Mouse (Mus musculus): ENCODE results near the gene Nxn.

The Nxn gene

DNA sequence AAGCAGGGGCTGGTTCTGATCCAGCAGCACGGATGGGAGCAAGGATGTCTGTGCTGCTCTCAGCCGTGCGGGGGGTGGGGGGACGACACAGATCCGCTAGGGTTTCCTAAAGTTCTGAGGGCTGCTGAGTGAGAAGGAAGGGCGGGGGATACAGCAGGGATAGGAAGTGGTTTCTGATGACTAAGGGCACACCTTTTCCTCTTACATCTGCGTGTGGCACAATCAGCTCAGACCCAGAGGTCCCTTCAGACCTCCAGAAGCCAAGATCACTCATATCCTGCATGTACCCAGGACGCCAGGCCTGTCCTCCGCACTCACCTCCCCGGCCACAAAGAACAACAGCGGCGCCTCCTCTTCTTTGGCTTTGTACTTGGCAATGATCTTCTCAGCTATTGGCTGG is 137.7 kb downstream of the Nxn start:
- DNase-seq (ENCODE audit: low spot score in 2 of 2) = peak; percentile 16 to 23

DNA sequence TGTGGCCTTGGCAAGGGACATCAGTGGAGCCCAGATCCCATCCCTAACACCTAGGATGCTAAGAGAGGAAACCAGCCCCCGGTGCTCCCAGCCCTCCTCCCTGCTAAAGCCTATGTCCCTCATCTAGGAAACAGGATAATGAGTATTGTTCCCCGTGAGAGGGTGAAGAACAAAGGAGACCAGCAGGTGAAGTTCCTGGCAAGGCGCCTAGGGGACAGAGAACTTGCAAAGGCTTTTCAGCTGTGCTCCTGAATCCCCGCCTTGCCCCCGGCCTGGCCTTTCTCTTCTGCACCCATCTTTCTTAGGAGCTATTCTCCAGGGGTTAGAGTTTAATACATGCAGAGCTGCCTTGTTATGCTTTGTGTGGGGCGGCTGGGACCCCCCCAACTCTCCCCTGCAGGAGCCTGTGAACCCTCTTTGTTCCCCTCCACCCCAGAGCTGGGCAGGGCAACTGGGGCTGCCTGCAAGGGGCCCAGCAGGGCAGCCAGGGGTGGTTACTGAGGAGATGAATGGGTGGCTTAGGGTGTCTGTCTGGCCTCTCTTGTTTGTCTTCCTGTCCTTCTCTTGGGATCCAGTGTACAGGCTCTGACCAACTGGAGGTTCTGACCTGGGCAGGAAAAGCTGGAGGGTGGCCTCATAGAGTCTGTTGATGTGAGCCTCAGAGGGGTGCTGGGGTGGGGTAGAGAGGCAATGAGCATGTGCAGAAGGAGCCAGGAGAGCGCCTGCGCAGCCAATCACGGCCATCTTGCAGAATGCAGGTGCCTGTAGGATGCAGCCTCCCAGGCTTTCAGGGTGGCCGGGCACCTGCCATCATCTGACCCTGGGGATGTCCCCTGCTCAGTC is 138.5 kb downstream of the Nxn start:
- DNase-seq (ENCODE audit: low spot score in 2 of 2) = no peak

DNA sequence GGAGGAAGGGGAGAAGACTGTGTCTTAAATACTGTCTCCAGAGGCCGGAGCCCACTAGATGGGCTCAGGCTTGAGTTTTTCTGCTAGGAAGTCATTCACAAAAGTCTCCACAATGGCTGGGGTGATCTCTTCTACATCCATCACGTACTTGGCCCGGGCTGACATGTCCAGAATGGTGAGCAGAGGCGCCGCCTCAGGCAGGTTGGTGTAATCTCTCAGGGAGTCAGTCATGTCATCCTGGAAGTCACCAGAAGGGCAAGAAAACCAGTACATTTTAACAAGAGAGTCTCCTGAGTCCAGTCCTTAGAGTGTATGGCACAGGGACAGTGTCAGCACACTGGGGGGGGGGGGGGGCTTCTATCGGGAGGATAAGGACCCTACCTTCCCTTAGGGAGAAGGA is 140.4 kb downstream of the Nxn start:
- DNase-seq (ENCODE audit: low spot score in 2 of 2) = no peak

DNA sequence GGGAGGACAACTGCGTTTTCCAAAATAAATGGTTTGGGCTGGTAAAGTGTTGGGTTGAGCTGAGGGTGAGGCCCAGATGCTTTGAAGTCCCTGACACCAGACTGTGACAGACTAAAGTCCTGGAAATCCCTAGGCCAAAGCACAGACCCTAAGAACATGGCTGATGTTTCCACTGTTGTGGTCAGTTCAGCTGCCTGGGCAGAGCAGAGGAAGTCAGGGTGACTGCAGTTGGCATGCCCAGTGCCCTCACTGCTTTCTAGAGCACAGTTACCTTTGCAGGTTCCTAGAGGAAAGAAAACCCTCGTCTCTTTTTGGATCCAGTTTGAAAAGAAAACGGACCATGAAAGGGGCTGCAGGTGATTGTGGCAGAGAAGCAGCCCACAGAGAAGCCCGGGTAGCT is 141.6 kb downstream of the Nxn start:
- no peak for DNase-seq (ENCODE audit: low spot score in 2 of 2)

DNA sequence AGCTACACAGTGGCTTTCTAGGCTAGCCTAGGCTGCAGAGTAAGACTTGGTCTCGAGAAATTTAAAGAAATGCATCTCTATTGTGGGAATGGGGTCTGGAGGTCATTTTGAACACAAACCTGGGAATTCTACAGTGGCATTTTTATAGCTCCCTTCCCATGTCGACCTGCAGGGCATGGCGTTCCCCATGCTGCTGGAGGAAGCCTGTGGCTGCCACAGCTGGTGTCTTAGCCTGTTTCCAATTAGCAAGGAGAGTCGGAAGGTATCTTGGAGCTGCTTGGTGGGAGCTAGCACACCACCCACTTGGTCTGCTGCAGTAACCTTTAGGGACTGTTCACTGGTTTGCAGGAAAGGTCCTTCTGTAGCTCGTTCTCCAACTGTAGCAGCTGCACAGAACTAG is 142.8 kb downstream of the Nxn start:
- no peak for DNase-seq (ENCODE audit: low spot score in 2 of 2)

DNA sequence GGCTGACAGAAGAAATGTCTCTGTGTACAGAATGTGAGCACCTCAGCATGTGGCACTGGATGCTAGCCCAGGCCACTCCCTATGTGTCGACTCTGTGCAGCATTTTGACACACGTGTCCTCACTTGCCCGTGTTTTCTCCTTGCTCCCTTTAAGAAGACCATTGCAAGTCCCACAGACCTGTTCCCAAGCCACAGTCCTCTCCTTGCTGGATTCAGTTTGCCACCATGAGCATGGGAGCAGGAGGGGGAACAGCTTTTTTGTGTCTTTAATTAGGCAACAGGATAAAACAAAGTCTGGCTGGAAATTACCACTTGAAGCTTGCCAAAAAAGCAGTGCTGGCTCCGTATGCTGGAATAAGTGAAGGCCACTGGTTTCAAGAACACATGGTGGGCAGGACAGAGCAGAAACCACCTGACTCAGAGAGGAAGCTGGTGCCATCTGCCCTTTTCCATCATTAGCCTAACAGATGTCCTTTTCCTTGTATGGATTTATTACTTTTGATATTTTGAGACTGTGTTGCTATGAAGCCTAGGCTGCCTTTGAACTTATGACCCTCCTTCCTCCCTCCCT is 143.4 kb downstream of the Nxn start:
- no peak for DNase-seq (ENCODE audit: low spot score in 2 of 2)

DNA sequence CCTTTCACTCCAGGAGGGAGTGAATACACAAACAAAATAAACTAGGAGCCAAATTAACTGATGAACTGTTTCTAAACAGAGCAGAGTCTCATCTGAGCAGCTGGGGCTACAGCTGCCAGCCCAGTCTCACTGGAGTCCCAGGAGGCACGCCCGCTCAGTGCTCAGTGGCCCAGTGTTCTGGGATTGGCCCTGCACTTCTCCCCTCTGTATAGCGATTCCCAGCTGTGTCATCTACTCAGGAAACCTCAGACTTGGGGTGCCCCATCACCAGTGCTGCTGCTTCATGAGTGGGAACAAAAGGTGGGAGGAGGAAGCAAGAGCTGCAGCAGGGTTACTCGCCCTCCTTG is 145.0 kb downstream of the Nxn start:
- DNase-seq (ENCODE audit: low spot score in 2 of 2) = no peak

DNA sequence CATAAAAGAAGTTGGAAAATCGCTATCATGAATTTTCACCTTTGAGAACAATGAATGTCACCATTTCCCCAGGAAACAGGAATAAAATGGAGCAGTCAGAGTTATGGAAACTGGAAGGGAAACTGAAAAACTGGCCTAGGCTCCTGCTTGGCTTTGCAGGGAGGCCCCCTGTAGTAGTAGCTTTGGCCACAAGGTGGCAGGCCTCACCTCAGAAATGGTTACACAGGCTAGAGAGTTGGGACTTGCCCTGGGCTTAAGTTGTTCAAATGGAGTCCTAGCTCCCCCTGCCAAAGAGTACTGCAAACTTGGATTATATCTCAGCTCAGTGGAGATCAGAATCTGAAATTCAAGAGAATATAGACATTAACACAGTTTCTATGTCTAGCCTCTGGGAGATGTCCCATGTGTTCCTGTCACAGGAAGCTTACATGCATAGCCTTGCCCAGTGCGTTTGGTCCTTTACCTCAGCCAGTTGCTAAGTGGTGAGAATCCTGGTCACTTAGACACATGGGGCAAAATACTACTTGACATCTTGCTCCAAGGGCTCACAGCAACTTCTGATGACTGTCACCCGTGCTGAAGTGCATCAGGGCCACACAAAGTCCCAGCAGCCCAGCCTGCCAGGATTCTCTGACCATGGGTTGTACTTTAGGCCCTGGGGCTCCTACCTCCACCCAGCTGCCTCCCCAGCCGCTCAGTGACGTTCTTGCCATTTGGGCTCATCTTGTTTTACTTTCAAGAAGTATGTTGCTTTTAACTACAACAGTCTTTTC is 145.6 kb downstream of the Nxn start:
- DNase-seq (ENCODE audit: low spot score in 2 of 2) = peak; percentile 68 to 80

DNA sequence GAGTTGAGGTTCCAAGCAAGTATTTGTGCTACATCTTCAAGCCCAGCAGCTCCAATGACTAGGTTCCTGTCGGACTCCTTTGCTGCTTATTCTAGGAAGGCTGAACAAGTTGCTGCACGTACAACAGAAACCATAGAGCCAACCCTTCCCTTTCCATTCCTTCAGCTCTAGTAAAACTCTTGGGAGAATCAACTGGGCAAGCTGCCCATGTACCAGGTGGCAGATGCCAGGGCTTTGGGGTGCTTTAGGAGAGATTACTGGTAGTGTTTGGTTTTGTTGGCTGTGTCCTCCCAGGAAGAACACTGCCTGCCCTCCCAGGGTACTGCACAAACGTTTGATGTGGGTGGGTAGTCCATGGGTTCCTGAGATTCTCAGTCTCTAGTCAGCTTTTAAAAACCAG is 146.9 kb downstream of the Nxn start:
- DNase-seq (ENCODE audit: low spot score in 2 of 2) = no peak

DNA sequence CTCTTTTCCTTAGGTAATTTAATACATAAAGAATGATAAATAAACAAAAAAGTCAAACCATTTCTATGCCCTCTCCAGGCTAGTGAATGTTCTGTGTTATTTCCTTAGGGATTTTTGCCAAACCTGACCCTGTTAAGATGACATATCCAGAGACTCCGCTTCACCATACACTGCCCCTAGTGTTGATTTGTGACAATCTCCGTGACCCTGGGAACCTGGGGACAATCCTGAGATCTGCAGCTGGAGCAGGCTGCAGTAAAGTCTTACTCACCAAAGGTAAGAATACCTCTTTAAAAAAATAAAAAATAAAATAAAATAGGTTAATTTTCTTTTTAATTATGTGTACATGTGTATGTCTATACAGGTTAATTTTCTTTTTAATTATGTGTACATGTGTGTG is 151.7 kb downstream of the Nxn start:
- no peak for DNase-seq (ENCODE audit: low spot score in 2 of 2)

DNA sequence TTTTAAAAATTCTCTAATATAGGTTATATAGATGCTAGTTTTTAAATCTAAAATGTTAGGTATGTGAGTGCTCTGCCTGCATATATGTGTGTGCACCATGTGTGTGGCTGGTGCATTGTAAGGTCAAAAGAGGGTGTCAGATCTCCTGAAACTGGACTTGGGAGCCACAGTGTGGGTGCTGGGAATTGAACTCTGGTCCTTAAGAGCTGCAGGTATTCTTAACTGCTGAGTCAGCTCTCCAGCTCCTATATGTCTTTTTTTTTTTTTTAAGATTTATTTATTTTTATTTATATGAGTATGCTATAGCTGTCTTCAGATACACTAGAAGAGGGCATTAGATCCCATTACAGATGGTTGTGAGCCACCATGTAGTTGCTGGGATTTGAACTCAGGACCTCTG is 152.5 kb downstream of the Nxn start:
- no peak for DNase-seq (ENCODE audit: low spot score in 2 of 2)

DNA sequence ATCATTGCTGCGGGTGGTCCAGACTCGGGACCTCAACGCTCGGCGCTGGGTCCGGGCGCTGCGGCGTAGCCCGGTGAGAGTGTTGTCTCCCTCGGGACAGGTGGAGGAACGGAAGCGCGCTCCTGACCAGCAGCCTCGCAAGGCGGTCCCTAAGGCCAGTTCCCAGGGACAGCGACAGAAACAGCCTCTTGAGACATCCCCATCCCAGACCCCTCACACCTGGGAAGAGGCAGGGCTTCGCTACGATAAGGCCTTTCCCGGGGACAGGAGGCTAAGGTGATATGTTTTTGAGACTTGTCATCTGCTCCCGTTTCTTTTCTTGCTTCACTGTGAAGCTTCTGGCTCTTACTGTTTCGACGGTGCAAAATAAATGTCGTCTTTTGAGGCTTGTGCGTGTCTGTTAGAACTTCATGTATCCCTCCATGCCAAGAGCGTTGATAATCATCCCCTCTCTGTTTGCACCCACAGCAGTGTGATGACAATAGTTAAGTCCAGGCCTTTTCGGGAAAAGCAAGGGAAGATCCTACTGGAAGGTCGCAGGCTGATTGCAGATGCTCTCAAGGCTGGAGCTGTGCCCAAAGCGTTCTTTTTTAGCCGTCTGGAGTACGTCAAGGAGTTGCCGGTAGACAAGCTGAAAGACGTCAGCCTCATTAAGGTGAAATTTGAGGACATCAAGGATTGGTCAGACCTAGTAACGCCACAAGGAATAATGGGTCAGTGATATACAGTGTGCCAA is 155.0 kb downstream of the Nxn start:
- no peak for DNase-seq (ENCODE audit: low spot score in 2 of 2)

DNA sequence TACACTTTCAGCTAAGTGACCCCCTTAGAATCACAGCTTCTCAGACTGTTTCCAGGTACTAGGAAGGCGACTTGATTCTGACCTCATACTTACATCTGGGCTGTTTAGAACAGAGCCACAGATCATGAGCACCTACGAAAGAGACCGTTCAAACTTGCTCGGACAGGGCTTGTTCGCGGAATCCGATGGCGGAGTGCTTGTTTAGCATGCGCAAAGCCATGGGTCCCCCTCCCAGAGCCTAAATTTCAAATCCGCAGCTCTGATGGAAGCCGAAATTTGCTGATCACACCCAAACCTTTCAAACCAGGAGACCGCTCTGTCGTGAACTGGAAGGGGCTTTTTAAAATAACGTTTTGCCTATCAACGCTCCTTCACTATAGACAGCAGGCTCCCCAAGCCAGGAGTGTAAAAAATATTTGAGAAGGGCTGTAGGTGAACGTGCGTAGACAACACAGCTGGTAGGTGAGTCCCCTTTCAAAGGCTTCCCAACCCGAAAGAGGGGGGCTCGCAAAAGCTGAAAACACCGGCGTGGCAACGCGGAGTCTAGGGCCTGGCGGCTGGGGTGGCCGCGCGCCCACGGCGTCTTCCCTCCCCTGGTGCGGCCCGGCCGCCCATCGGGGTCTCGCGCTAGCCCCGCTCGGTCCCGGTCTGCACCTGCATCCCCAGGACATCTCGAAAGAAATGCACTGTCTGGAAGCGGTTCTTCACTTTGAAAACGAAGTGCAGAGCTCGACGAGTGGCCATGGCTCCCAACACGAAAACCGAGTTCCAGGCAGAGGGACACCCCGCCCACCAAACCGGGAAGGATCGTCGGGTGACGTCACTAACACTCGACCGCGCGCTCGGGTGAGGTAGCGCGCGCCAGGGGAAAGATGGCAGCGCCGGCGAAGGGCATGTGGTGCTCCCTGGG is 155.8 kb downstream of the Nxn start, which contains the start of the genes Mrm3 and Glod4:
Gene Mrm3, plus strand, starts transcription at position 815 of the 910 bp plus-strand sequence.
Gene Glod4, minus strand, starts transcription at position 825 of the 910 bp plus-strand sequence.
- DNase-seq (ENCODE audit: low spot score in 2 of 2) = peak; percentile 73 to 83

DNA sequence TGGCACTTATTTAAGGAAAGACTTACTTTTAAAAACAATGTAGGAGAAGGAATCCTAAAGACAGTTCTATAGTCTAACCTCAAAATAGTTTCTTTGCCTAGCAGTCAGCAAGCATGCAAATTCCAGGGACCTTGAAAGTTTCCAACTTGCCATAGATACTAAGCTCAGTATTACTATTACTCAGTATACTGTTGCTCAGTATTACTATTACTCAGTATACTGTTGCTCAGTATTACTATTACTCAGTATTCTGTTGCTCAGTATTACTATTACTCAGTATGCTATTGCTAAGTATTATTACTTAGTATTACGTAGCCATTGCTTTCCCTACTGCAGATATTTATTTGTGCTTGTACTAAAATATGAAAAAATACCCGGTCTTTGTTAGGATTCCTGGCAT is 159.2 kb downstream of the Nxn start:
- no peak for DNase-seq (ENCODE audit: low spot score in 2 of 2)

DNA sequence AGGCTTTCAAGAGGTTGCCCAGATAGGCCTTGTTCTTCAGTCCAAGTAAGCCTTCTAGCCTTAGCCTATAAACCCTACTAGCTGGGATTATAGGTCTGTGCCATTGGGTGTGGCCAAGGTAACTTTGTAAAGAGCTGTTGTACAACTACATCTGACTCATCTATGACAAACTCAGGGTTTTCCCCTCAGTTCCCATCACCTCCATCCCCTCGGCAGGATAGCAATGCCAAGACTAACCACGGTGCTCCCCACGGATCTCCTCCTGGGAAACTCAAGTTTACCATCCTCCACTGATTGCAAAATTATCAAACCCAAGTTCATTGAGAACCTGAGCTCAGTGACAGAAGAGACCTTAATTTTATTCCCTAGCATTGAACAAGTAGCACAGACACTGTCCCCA is 162.8 kb downstream of the Nxn start:
- DNase-seq (ENCODE audit: low spot score in 2 of 2) = no peak

DNA sequence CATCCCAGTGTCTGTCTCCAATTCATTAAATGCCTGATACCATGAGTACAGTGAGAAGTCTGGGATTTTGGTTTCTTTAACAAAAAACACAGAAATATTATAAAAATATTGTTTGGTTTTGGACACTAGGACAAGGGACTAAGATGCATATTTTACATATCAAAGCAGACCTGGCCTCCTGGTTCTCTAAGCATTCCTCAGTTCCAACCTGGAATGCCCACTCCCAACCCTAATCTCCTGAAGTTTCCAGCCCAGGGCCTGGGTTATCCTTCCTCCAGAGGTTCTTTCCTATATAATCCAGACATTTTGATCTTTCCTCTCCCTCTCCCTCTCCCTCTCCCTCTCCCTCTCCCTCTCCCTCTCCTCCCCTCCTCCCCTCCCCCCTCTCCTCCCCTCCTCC is 173.9 kb downstream of the Nxn start:
- no peak for DNase-seq (ENCODE audit: low spot score in 2 of 2)

DNA sequence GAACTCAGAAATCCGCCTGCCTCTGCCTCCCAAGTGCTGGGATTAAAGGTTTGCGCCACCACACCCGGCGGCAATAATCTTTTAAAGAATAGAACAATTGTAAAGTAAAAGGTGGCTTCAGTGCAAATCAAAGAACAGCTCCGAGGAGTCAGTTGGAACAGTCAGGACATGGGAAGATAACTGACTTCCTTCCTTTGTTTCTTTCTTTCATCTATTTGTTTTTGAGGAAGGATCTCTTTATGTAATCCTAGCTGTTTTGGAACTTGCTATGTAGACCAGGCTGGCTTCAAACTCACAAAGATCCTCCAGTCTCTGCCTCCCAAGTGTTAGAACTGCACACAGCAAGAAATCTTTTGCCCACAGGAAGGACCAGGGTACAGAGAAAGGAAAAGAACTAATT is 174.3 kb downstream of the Nxn start:
- DNase-seq (ENCODE audit: low spot score in 2 of 2) = no peak

DNA sequence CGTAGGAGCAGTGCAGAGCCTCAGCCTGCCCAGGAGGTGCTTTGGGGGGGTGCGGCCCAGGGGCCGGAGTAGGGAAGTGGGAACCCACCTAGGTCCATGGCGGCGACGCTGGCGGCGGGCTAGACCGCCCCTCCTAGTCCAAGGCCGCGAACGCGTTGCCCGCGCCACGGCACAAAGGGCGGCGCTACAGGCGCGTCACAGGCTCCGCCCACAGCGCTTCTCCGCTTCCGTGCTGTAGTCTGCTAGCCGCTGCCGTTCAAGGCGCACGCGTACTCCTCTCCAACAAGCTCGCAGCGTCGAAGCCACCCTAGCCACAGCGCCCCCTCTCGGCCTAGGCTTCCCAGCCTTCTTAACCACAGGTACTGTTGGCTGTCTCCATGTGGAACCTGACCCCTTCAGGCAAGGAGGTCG is 181.5 kb downstream of the Nxn start, which contains the start of the genes Dbil5 and Gemin4:
Gene Dbil5, plus strand, starts transcription at position 219 of the 411 bp plus-strand sequence.
Gene Gemin4, minus strand, starts transcription at position 275 of the 411 bp plus-strand sequence.
- peak; percentile 95 to 97 for DNase-seq (ENCODE audit: low spot score in 2 of 2)

DNA sequence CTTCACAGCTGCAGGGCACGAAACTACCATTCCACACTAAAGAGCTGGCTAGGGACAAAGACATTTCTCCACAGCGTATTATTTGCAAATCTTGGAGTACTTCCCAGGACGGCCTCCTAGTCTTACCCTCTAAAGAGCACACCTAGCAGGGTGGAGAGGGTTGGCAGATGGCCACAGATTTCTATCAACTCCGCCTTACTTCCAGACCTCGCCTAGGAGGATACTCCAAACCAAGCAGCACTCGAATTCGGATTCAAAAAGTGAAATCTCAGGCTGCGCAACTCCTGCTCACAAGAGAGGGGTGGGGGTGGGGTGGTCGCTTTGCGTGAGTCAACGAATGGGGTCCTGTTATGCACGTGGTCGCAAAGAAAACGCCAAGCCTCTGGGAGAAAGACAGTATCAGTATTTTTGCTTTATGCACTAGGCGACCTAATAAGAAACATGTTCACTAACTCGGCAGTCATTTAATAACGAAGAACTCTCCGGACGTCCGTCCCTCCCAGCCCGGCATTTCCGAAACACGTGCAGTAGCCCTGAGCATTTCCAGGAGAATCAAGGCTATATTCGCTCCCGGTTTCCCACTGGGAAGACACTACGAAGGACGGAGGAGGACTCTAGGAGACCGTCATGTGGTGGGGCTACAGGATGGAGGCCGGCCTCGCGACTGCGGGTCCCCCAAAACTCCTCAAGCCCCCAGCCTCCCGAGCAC is 182.1 kb downstream of the Nxn start:
- DNase-seq (ENCODE audit: low spot score in 2 of 2) = no peak

DNA sequence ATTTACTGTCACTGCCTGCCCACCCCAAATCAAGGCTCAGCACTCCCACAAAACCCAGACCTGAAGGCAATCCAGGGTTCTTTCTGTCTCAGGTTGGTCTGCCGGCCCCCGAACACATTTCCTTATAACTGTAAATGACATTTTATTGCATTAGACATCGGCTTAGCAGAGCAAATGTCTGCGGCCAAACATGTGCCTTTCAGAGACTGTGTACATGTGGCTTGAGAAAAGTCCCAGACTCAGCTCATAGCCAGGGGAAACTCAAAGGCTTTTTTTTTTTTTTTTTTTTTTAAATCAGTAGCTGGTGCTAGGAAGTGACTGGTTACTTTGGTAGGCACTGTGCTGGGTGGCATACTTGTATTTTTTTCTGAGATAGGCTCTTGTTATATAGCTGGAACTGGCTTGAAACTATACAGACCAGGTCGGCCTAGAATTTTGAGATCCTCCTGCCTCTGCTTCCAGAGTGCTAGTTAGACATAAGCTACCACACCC is 182.8 kb downstream of the Nxn start:
- DNase-seq (ENCODE audit: low spot score in 2 of 2) = no peak
